Mouse (Mus musculus) liver, postnatal 0 days (tissue): ENCODE measurements around the gene Chd9.

Experiments
- CTCF ChIP-seq: sonication (generic); IDR thresholded peaks from 2 replicates; pipeline ENCODE4 v1.5.1; 2016; ENCODE audit warnings: antibody characterized with exemption, low read depth
- EP300 ChIP-seq: IDR thresholded peaks from 2 replicates; pipeline ENCODE4 v1.6.1; 2016; ENCODE audit warnings: antibody characterized with exemption, low read depth, mild to moderate bottlenecking

DNA sequence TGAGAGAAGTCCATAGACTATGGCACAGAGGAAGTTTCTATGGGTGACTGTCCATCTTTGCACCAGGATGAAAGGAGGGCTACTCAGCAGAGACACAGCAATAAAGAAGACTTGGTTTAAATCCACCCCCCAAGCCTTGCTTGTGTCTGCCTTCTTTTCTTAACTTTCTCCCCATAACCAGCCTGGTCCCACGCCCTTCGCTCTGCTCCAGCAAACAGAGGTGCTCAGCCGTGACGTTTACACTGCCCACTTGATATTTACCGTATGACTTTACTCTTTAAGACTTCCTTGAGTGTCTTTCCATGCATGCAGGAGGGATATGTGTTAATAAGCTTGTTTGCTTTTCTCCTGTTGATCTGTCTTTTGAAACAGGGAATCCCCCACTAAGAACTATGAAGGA lies 28.7 kb upstream of the Chd9 start:
- no peak for TF ChIP-seq CTCF
- TF ChIP-seq EP300: no peak
